Mouse (Mus musculus) heart, embryonic 14.5 days (tissue): Measurements from ENCODE around the gene 1110008L16Rik. TPM values are rescaled to one million over a fixed set of nuclear protein-coding genes. Genes with fewer than 3 reads are reported as not detected.

Source experiments
- ATAC-seq: fragments of 200-750 bp; cut with Nextera tagmentation; 2 replicates; pipeline ENCODE4 v1.8.0; 2017; ENCODE audit warnings: low read depth, moderate TSS enrichment; ENCODE audit not compliant: insufficient number of reproducible peaks, insufficient read depth, low FRiP score
- H3K27ac ChIP-seq, 2 experiments: fragments of 200-500 bp in 1 of 2; fragments of 300-500 bp in 1 of 2; sonication (generic) in 1 of 2; replicated peaks in 1 of 2; 2 replicates each; pipeline ENCODE4 v1.5.1; 2012 to 2014; ENCODE audit warnings: low read depth in 2 of 2, low read length in 2 of 2, control low read depth in 1 of 2, mild to moderate bottlenecking in 1 of 2, mixed read lengths in 1 of 2; ENCODE audit not compliant: control insufficient read depth in 1 of 2, insufficient read depth in 1 of 2
- H3K27me3 ChIP-seq: fragments of 300-500 bp; sonication (generic); 2 replicates; pipeline ENCODE4 v1.6.1; 2014; ENCODE audit warnings: mild to moderate bottlenecking, low read length, control low read depth; ENCODE audit not compliant: control insufficient read depth, insufficient read depth
- H3K36me3 ChIP-seq: fragments of 300-500 bp; sonication (generic); 2 replicates; pipeline ENCODE4 v1.6.1; 2014; ENCODE audit warnings: mild to moderate bottlenecking, control low read depth, low read length, mixed read lengths; ENCODE audit not compliant: control insufficient read depth, insufficient read depth
- H3K4me1 ChIP-seq, 2 experiments: fragments of 200-500 bp in 1 of 2; fragments of 300-500 bp in 1 of 2; sonication (generic) in 1 of 2; 2 replicates each; pipeline ENCODE4 v1.6.1; 2012 to 2014; ENCODE audit warnings: low read length in 2 of 2, control low read depth in 1 of 2, mixed read lengths in 1 of 2; ENCODE audit not compliant: control insufficient read depth in 2 of 2, insufficient read depth in 2 of 2
- H3K4me2 ChIP-seq: fragments of 300-500 bp; sonication (generic); 2 replicates; pipeline ENCODE4 v1.6.1; 2014; ENCODE audit warnings: mild to moderate bottlenecking, low read length
- H3K4me3 ChIP-seq, 2 experiments: fragments of 200-500 bp in 1 of 2; fragments of 300-500 bp in 1 of 2; sonication (generic) in 1 of 2; 2 replicates each; pipeline ENCODE4 v1.5.1; 2012 to 2014; ENCODE audit warnings: low read length in 2 of 2, mild to moderate bottlenecking in 2 of 2, control low read depth in 1 of 2, low read depth in 1 of 2, moderate library complexity in 1 of 2; ENCODE audit not compliant: control insufficient read depth in 1 of 2, insufficient read depth in 1 of 2
- H3K9ac ChIP-seq: fragments of 300-500 bp; sonication (generic); 2 replicates; pipeline ENCODE4 v1.6.1; 2014; ENCODE audit warnings: mild to moderate bottlenecking, low read length
- H3K9me3 ChIP-seq: fragments of 300-500 bp; sonication (generic); 2 replicates; pipeline ENCODE4 v1.6.1; 2016; ENCODE audit warnings: low read length, control low read depth; ENCODE audit not compliant: control insufficient read depth
- WGBS: fragments of 180-500 bp; shearing (Covaris S2); extraction: QIAGEN DNeasy Blood & Tissue Kit; methylation state at CpG from one replicate; pipeline ENCODE4 v1.1.7; 2014; 5-methylcytosine and 5-hydroxymethylcytosine counted together
- polyA plus RNA-seq: library from polyadenylated mRNA; unstranded; fragments of >200 nt; fragmentation: Nextera tagmentation; extraction: Ambion mirVana; gene quantifications from 2 replicates; pipeline ENCODE4 v1.2.1, GENCODE M21; 2014

1110008L16Rik gene
- polyA plus RNA-seq, 1 experiment from 2014 or later: 10.4 TPM

GRCm38 (mm10) chr12:55415762-55416161 is 116.4 kb downstream of the 1110008L16Rik start:
- no peak overlapping the region for H3K9ac ChIP-seq
- 82% methylated on average over 1 of the region's 1 CpGs for WGBS
- H3K27me3 ChIP-seq: no peaks in the 10 kb centered on the region
- H3K4me1 ChIP-seq: no peaks in the 10 kb centered on the region
- H3K4me2 ChIP-seq: no peak overlapping the region
- H3K4me3 ChIP-seq: no peak overlapping the region
- peaks cover 96% of the 10 kb centered on the region for H3K36me3 ChIP-seq
- H3K9me3 ChIP-seq: no peaks in the 10 kb centered on the region
- no peak for ATAC-seq
- H3K27ac ChIP-seq: no peak overlapping the region

DNA sequence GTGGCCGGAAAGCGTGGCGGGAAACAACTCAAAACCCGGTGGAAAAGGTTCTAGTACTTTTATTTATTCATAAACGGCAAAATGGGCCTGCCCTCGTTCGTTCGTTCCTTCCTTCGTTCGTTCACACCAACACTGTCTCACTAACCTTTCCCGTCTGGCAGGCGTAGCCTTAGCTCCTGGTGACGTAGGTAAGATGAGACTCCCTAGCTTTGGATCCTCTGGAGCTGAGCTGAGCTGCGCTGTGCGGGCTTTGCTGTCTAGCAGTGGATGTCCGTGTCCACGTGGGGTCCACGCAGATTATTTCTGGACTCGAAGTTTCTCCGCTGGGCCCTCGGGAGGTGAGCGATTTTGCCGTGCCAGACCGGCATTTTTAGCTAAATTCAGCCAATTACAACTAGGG is 120.8 kb downstream of the 1110008L16Rik start:
- WGBS: 88% methylated on average over 24 of the region's 24 CpGs
- H3K9me3 ChIP-seq: no peaks in the 10 kb centered on the region
- H3K9ac ChIP-seq: no peak overlapping the region
- H3K4me2 ChIP-seq: no peak overlapping the region
- H3K4me3 ChIP-seq: no peak overlapping the region
- H3K36me3 ChIP-seq: peaks cover 54% of the 10 kb centered on the region
- no peak overlapping the region for H3K27ac ChIP-seq
- no peak for ATAC-seq
- peaks cover 5 to 7% of the 10 kb centered on the region in 2 experiments; a peak in 2 of 4 replicates for H3K4me1 ChIP-seq
- no peaks in the 10 kb centered on the region for H3K27me3 ChIP-seq

GRCm38 (mm10) chr12:55422057-55422456 is 122.7 kb downstream of the 1110008L16Rik start:
- Histone ChIP-seq H3K27me3 (no peaks in the 10 kb centered on the region), H3K4me1 (peaks cover 5 to 7% of the 10 kb centered on the region in 2 experiments; a peak in 2 of 4 replicates), H3K9me3 (no peaks in the 10 kb centered on the region), H3K36me3 (peaks cover 36% of the 10 kb centered on the region), H3K9ac (no peak overlapping the region), H3K27ac (no peak overlapping the region; a peak in 1 of 4 replicates), H3K4me2 (no peak overlapping the region), H3K4me3 (no peak overlapping the region)
- WGBS: 18% methylated on average over 3 of the region's 3 CpGs
- ATAC-seq: no peak

GRCm38 (mm10) chr12:55426300-55426699 is 126.9 kb downstream of the 1110008L16Rik start:
- no peaks in the 10 kb centered on the region for H3K36me3 ChIP-seq
- H3K27ac ChIP-seq: no peak overlapping the region
- no peak overlapping the region for H3K4me3 ChIP-seq
- no peak overlapping the region for H3K9ac ChIP-seq
- H3K27me3 ChIP-seq: no peaks in the 10 kb centered on the region
- ATAC-seq: no peak
- peaks cover 4 to 6% of the 10 kb centered on the region in 2 experiments; a peak in 2 of 4 replicates for H3K4me1 ChIP-seq
- no peak overlapping the region for H3K4me2 ChIP-seq
- H3K9me3 ChIP-seq: no peaks in the 10 kb centered on the region
- WGBS: 85% methylated on average over 7 of the region's 7 CpGs

DNA sequence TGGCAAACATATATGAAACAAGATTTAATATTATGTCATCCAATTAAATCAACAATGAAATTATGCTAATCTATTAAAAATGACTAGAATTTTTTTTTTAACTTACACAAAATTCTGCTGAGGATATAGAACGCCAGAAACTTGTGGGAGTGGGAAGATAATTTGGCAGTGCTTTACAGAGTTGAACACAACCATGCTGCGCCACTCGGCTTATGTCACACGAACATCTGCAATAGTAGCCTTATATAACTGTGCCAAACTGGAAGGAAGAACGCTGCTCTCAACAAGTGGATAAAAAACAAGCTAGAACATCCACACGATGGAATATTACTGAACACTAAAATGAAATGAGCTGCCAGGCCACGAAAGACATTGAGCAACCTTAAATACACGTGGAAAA is 129.8 kb downstream of the 1110008L16Rik start:
- Histone ChIP-seq H3K9me3 (peaks cover 5% of the 10 kb centered on the region), H3K4me1 (no peaks in the 10 kb centered on the region; a peak in 1 of 4 replicates), H3K4me2 (no peak overlapping the region), H3K4me3 (no peak overlapping the region), H3K36me3 (no peaks in the 10 kb centered on the region), H3K27me3 (no peaks in the 10 kb centered on the region), H3K9ac (no peak overlapping the region), H3K27ac (no peak overlapping the region)
- ATAC-seq: no peak
- WGBS: 80% methylated on average over 8 of the region's 8 CpGs

DNA sequence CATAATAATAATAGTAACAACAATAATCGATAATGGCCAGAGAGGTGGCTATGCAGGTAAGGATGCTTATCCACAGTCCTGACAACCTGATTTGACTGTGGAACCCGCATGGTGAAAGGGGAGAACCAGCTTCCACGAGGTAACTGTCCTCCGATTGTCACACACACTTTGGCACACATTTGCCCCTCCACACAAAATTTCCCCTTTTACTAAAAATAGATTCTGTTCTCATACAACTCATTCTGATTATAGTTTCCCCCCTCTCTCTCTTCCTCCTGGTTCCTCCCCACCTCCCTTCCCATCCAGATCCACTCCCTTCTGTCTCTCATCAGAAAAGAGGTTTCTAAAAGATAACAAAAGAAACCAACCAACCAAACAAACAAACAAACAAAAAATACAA is 130.6 kb downstream of the 1110008L16Rik start:
- 80% methylated on average over 4 of the region's 4 CpGs for WGBS
- Histone ChIP-seq H3K27ac (no peak overlapping the region), H3K4me1 (no peaks in the 10 kb centered on the region; a peak in 1 of 4 replicates), H3K4me3 (no peak overlapping the region), H3K4me2 (no peak overlapping the region), H3K9me3 (peaks cover 5% of the 10 kb centered on the region), H3K27me3 (no peaks in the 10 kb centered on the region), H3K36me3 (no peaks in the 10 kb centered on the region), H3K9ac (no peak overlapping the region)
- no peak for ATAC-seq

Other genes with a start within 250 kb of the 1110008L16Rik start
- gene 2700097O09Rik, start 219.5 kb upstream of the 1110008L16Rik start, polyA plus RNA-seq: 22.5 and 25.4 TPM in 2 replicates
- gene Srp54a, start 219.3 kb upstream of the 1110008L16Rik start, polyA plus RNA-seq: 135 and 136 TPM in 2 replicates
- gene Fam177a, start 175.1 kb upstream of the 1110008L16Rik start, polyA plus RNA-seq: 18.6 and 19.4 TPM in 2 replicates
- gene Srp54b, start 144.5 kb upstream of the 1110008L16Rik start, polyA plus RNA-seq: 46.1 and 53.0 TPM in 2 replicates
- gene 1700047I17Rik2, start 100.0 kb upstream of the 1110008L16Rik start, polyA plus RNA-seq: 0.44 and 1.1 TPM in 2 replicates
- 58.4 and 58.9 TPM in 2 replicates for gene Srp54c, start 69.4 kb upstream of the 1110008L16Rik start, polyA plus RNA-seq
- 11.3 and 11.8 TPM in 2 replicates for gene Ppp2r3c, start 3.4 kb downstream of the 1110008L16Rik start, polyA plus RNA-seq
- gene Psma6, start 84.6 kb downstream of the 1110008L16Rik start, polyA plus RNA-seq: 327 and 344 TPM in 2 replicates
- gene Nfkbia, start 193.1 kb downstream of the 1110008L16Rik start, polyA plus RNA-seq: 58.6 and 64.9 TPM in 2 replicates